Mouse (Mus musculus) lung, embryonic 15.5 days (tissue): ENCODE results near the gene Emg1. TPM values are rescaled to one million over a fixed set of nuclear protein-coding genes. Genes with fewer than 3 reads are reported as not detected.

Experiments
- ATAC-seq: fragments of 200-750 bp; cut with Nextera tagmentation; 2 replicates; pipeline ENCODE4 v1.8.0; 2017; ENCODE audit warnings: moderate number of reproducible peaks, borderline replicate concordance; ENCODE audit not compliant: low FRiP score, low TSS enrichment; ENCODE audit errors: extremely low read depth
- H3K27ac ChIP-seq: fragments of 300-500 bp; sonication (generic); 2 replicates; pipeline ENCODE4 v1.5.1; 2015; ENCODE audit warnings: moderate library complexity, mild to moderate bottlenecking, inconsistent platforms
- H3K27me3 ChIP-seq: fragments of 300-500 bp; sonication (generic); 2 replicates; pipeline ENCODE4 v1.6.1; 2015; ENCODE audit warnings: inconsistent platforms
- H3K36me3 ChIP-seq: fragments of 300-500 bp; sonication (generic); 2 replicates; pipeline ENCODE4 v1.6.1; 2015; ENCODE audit warnings: inconsistent platforms
- H3K4me1 ChIP-seq: fragments of 300-500 bp; sonication (generic); 2 replicates; pipeline ENCODE4 v1.6.1; 2015; ENCODE audit warnings: inconsistent platforms
- H3K4me2 ChIP-seq: fragments of 300-500 bp; sonication (generic); 2 replicates; pipeline ENCODE4 v1.6.1; 2015; ENCODE audit warnings: inconsistent platforms, mild to moderate bottlenecking, moderate library complexity
- H3K4me3 ChIP-seq: fragments of 300-500 bp; sonication (generic); 2 replicates; pipeline ENCODE4 v1.5.1; 2015; ENCODE audit warnings: mild to moderate bottlenecking, inconsistent platforms
- H3K9ac ChIP-seq: fragments of 300-500 bp; sonication (generic); 2 replicates; pipeline ENCODE4 v1.6.1; 2015; ENCODE audit warnings: inconsistent platforms
- H3K9me3 ChIP-seq: fragments of 300-500 bp; sonication (generic); 2 replicates; pipeline ENCODE4 v1.6.1; 2016; ENCODE audit warnings: inconsistent platforms
- WGBS: fragments of 180-500 bp; shearing (Covaris S2); methylation state at CpG from one replicate; pipeline ENCODE4 v1.1.7; 2015; 5-methylcytosine and 5-hydroxymethylcytosine counted together
- polyA plus RNA-seq: library from polyadenylated mRNA; unstranded; fragments of >200 nt; fragmentation: Nextera tagmentation; extraction: Ambion mirVana; gene quantifications from 2 replicates; pipeline ENCODE4 v1.2.1, GENCODE M21; 2015

The Emg1 gene
- polyA plus RNA-seq, 1 experiment from 2014 or later, result 199 TPM

GRCm38 (mm10) chr6:124738511-124739023 is 26.6 kb upstream of the Emg1 start, which contains the start of gene Ptpn6:
Gene Ptpn6, minus strand, starts transcription at chr6:124738714.
- 27% methylated on average over 15 of the region's 15 CpGs for WGBS
- peak within 1 kb of the TSS; percentile 16; the same call in 1 of the 2 replicates for H3K9ac ChIP-seq
- peak; percentile 40 for ATAC-seq
- H3K4me2 ChIP-seq, result peak within 1 kb of the TSS; percentile 84
- peaks cover 31% of the 10 kb centered on the region for H3K4me1 ChIP-seq
- H3K4me3 ChIP-seq, result peak within 1 kb of the TSS; percentile 11; the same call in 1 of the 2 replicates
- H3K9me3 ChIP-seq, result no peaks in the 10 kb centered on the region
- peak within 1 kb of the TSS; percentile 99 for H3K27ac ChIP-seq
- peaks cover 11% of the 10 kb centered on the region for H3K36me3 ChIP-seq
- H3K27me3 ChIP-seq, result no peaks in the 10 kb centered on the region

GRCm38 (mm10) chr6:124737040-124737439 is 25.1 kb upstream of the Emg1 start:
- H3K27ac ChIP-seq, result no peak overlapping the region
- no peak overlapping the region for H3K4me2 ChIP-seq
- H3K4me1 ChIP-seq, result peaks cover 40% of the 10 kb centered on the region
- no peak overlapping the region for H3K4me3 ChIP-seq
- ATAC-seq, result no peak
- H3K9ac ChIP-seq, result no peak overlapping the region
- no peaks in the 10 kb centered on the region for H3K9me3 ChIP-seq
- no peaks in the 10 kb centered on the region for H3K27me3 ChIP-seq
- 79% methylated on average over 11 of the region's 11 CpGs for WGBS
- H3K36me3 ChIP-seq, result no peaks in the 10 kb centered on the region

GRCm38 (mm10) chr6:124734417-124734816 is 22.4 kb upstream of the Emg1 start:
- Histone ChIP-seq H3K4me1 (peaks cover 26% of the 10 kb centered on the region), H3K9ac (no peak overlapping the region), H3K4me3 (no peak overlapping the region), H3K27me3 (no peaks in the 10 kb centered on the region), H3K9me3 (no peaks in the 10 kb centered on the region), H3K27ac (no peak overlapping the region), H3K36me3 (no peaks in the 10 kb centered on the region), H3K4me2 (no peak overlapping the region)
- WGBS, result 83% methylated on average over 3 of the region's 3 CpGs
- ATAC-seq, result no peak

- Histone ChIP-seq H3K27ac (peak overlapping the region; percentile 36; the same call in 1 of the 2 replicates), H3K4me2 (peak overlapping the region; percentile 28), H3K4me3 (peak overlapping the region; percentile 14), H3K27me3 (no peaks in the 10 kb centered on the region), H3K9ac (peak overlapping the region; percentile 14; the same call in 1 of the 2 replicates), H3K4me1 (peaks cover 11% of the 10 kb centered on the region), H3K9me3 (no peaks in the 10 kb centered on the region), H3K36me3 (no peaks in the 10 kb centered on the region)
- ATAC-seq, result peak; percentile 47; the same call in 1 of the 2 replicates
- WGBS, result 52% methylated on average over 19 of the region's 19 CpGs
Observed at GRCm38 (mm10) chr6:124732476-124733370, 20.7 kb upstream of the Emg1 start.

- WGBS, result 78% methylated on average over 7 of the region's 7 CpGs
- no peak overlapping the region for H3K27ac ChIP-seq
- H3K4me3 ChIP-seq, result no peak overlapping the region
- no peak for ATAC-seq
- no peaks in the 10 kb centered on the region for H3K27me3 ChIP-seq
- peaks cover 10% of the 10 kb centered on the region for H3K4me1 ChIP-seq
- no peaks in the 10 kb centered on the region for H3K9me3 ChIP-seq
- no peaks in the 10 kb centered on the region for H3K36me3 ChIP-seq
- no peak overlapping the region for H3K4me2 ChIP-seq
- no peak overlapping the region for H3K9ac ChIP-seq
Observed at GRCm38 (mm10) chr6:124731038-124731437, 19.1 kb upstream of the Emg1 start.

GRCm38 (mm10) chr6:124729850-124730705 is 18.1 kb upstream of the Emg1 start:
- no peak overlapping the region for H3K4me3 ChIP-seq
- H3K27me3 ChIP-seq, result no peaks in the 10 kb centered on the region
- 73% methylated on average over 8 of the region's 8 CpGs for WGBS
- no peaks in the 10 kb centered on the region for H3K36me3 ChIP-seq
- H3K4me1 ChIP-seq, result peaks cover 10% of the 10 kb centered on the region
- no peak for ATAC-seq
- no peak overlapping the region for H3K4me2 ChIP-seq
- H3K9me3 ChIP-seq, result no peaks in the 10 kb centered on the region
- H3K9ac ChIP-seq, result no peak overlapping the region
- H3K27ac ChIP-seq, result no peak overlapping the region

- H3K27me3 ChIP-seq, result no peaks in the 10 kb centered on the region
- ATAC-seq, result no peak
- 86% methylated on average over 10 of the region's 10 CpGs for WGBS
Observed at GRCm38 (mm10) chr6:124728621-124729020, 16.6 kb upstream of the Emg1 start.

GRCm38 (mm10) chr6:124724472-124724871 is 12.5 kb upstream of the Emg1 start:
- H3K4me1 ChIP-seq, result no peaks in the 10 kb centered on the region; the same call in 1 of the 2 replicates
- no peak for ATAC-seq
- no peaks in the 10 kb centered on the region for H3K36me3 ChIP-seq
- H3K9me3 ChIP-seq, result no peaks in the 10 kb centered on the region
- no peaks in the 10 kb centered on the region for H3K27me3 ChIP-seq
- 85% methylated on average over 10 of the region's 10 CpGs for WGBS
- H3K4me2 ChIP-seq, result no peak overlapping the region
- H3K4me3 ChIP-seq, result no peak overlapping the region
- no peak overlapping the region for H3K9ac ChIP-seq
- H3K27ac ChIP-seq, result no peak overlapping the region

More at GRCm38 (mm10) chr6:124728621-124729020, 16.6 kb upstream of the Emg1 start:
- no peak overlapping the region for H3K4me3 ChIP-seq
- H3K27ac ChIP-seq, result no peak overlapping the region
- H3K9me3 ChIP-seq, result no peaks in the 10 kb centered on the region
- H3K4me2 ChIP-seq, result no peak overlapping the region
- H3K36me3 ChIP-seq, result no peaks in the 10 kb centered on the region
- H3K4me1 ChIP-seq, result peaks cover 10% of the 10 kb centered on the region
- no peak overlapping the region for H3K9ac ChIP-seq

- no peak overlapping the region for H3K9ac ChIP-seq
- no peaks in the 10 kb centered on the region for H3K9me3 ChIP-seq
- no peak overlapping the region for H3K4me2 ChIP-seq
- no peaks in the 10 kb centered on the region for H3K27me3 ChIP-seq
- no peaks in the 10 kb centered on the region for H3K36me3 ChIP-seq
- ATAC-seq, result no peak
- H3K4me1 ChIP-seq, result no peaks in the 10 kb centered on the region; the same call in 1 of the 2 replicates
- WGBS, result 62% methylated on average over 8 of the region's 8 CpGs
- H3K4me3 ChIP-seq, result no peak overlapping the region
- no peak overlapping the region for H3K27ac ChIP-seq
Observed at GRCm38 (mm10) chr6:124723541-124723940, 11.6 kb upstream of the Emg1 start.

GRCm38 (mm10) chr6:124722876-124723473 is 11.0 kb upstream of the Emg1 start:
- no peak overlapping the region for H3K9ac ChIP-seq
- 82% methylated on average over 6 of the region's 6 CpGs for WGBS

GRCm38 (mm10) chr6:124720904-124721303 is 8.9 kb upstream of the Emg1 start:
- WGBS, result 50% methylated on average over 11 of the region's 11 CpGs
- peaks cover 13% of the 10 kb centered on the region for H3K36me3 ChIP-seq
- ATAC-seq, result no peak
- H3K4me2 ChIP-seq, result peak overlapping the region; percentile 55
- H3K9ac ChIP-seq, result 0 out of 2 replicates have a peak overlapping the region, but pooled peaks have one; percentile 22
- no peaks in the 10 kb centered on the region for H3K27me3 ChIP-seq
- no peaks in the 10 kb centered on the region; the same call in 1 of the 2 replicates for H3K4me1 ChIP-seq
- no peak overlapping the region for H3K27ac ChIP-seq
- no peaks in the 10 kb centered on the region for H3K9me3 ChIP-seq
- peak overlapping the region; percentile 44; the same call in 1 of the 2 replicates for H3K4me3 ChIP-seq

More at GRCm38 (mm10) chr6:124722876-124723473, 11.0 kb upstream of the Emg1 start:
- Histone ChIP-seq H3K4me2 (no peak overlapping the region), H3K4me3 (no peak overlapping the region), H3K27ac (no peak overlapping the region), H3K36me3 (no peaks in the 10 kb centered on the region), H3K27me3 (no peaks in the 10 kb centered on the region), H3K9me3 (no peaks in the 10 kb centered on the region), H3K4me1 (no peaks in the 10 kb centered on the region; the same call in 1 of the 2 replicates)
- ATAC-seq, result no peak
